Mouse (Mus musculus) C2C12 (cell line): Measurements from ENCODE around the gene Gm45837.

Experiments used
- CEBPB ChIP-seq: IDR thresholded peaks from one replicate; pipeline ENCODE4 v1.6.1; 2011; ENCODE audit warnings: low read depth, mild to moderate bottlenecking, control low read depth, moderate library complexity
- CTCF ChIP-seq: IDR thresholded peaks from one replicate; pipeline ENCODE4 v1.5.1; 2011; ENCODE audit not compliant: control insufficient read depth, insufficient read depth, insufficient read length
- MAX ChIP-seq: IDR thresholded peaks from one replicate; pipeline ENCODE4 v1.6.1; 2011; ENCODE audit warnings: mild to moderate bottlenecking, control low read depth
- MYOD1 ChIP-seq: IDR thresholded peaks from one replicate; pipeline ENCODE4 v1.6.1; 2011; ENCODE audit warnings: low read depth; ENCODE audit not compliant: control insufficient read depth, insufficient read length

GRCm38 (mm10) chr7:101474399-101474811 is 63.7 kb downstream of the Gm45837 start:
- TF ChIP-seq MYOD1 (no peak), CTCF (no peak), CEBPB (no peak), MAX (no peak)
